Mouse (Mus musculus) sigmoid colon, adult 10 weeks (tissue): ENCODE data around the gene Bahd1. TPM values are rescaled to one million over a fixed set of nuclear protein-coding genes. Genes with fewer than 3 reads are reported as not detected.

Experiments
- polyA plus RNA-seq: library from polyadenylated mRNA; stranded (reverse); fragments of 350-450 nt; fragmentation: Illumina TruSeq; extraction: RNeasy Lipid Tissue Mini Kit (QIAGEN cat#74804); gene quantifications from one replicate; pipeline ENCODE4 v1.2.3, GENCODE M21; 2014; ENCODE audit warnings: low read depth, low replicate concordance

The Bahd1 gene
- 4.7 TPM for polyA plus RNA-seq

GRCm38 (mm10) chr2:118899981-118900825 lies at the start of gene Bahd1:
TSS of gene Bahd1 (plus strand) at chr2:118900377.

GRCm38 (mm10) chr2:118861454-118862339 lies 38.5 kb upstream of the Bahd1 start, which contains the start of gene Ivd:
TSS of gene Ivd (plus strand) at chr2:118861954.

GRCm38 (mm10) chr2:118926361-118926997 lies 26.3 kb downstream of the Bahd1 start, which contains the start of gene Chst14:
TSS of gene Chst14 (plus strand) at chr2:118926496.

Other genes starting within 250 kb of the Bahd1 start
- gene Pak6, start 237.1 kb upstream of the Bahd1 start, polyA plus RNA-seq, result 0.25 TPM
- gene Ankrd63, start 196.4 kb upstream of the Bahd1 start, polyA plus RNA-seq, result 0.32 TPM
- 1.4 TPM for gene Plcb2, start 171.9 kb upstream of the Bahd1 start, polyA plus RNA-seq
- 28.4 TPM for gene Inafm2, start 154.6 kb upstream of the Bahd1 start, polyA plus RNA-seq
- gene Ccdc9b, start 137.7 kb upstream of the Bahd1 start, polyA plus RNA-seq, result 3.6 TPM
- gene Phgr1, start 127.6 kb upstream of the Bahd1 start, polyA plus RNA-seq, result 45.6 TPM
- gene Disp2, start 120.7 kb upstream of the Bahd1 start, polyA plus RNA-seq, result 2.0 TPM
- gene Knstrn, start 86.4 kb upstream of the Bahd1 start, polyA plus RNA-seq, result 8.6 TPM
- gene Ivd, start 38.4 kb upstream of the Bahd1 start, polyA plus RNA-seq, result 18.0 TPM
- gene Chst14, start 26.1 kb downstream of the Bahd1 start, polyA plus RNA-seq, result 1.2 TPM
- gene Ccdc32, start 129.0 kb downstream of the Bahd1 start, polyA plus RNA-seq, result 36.6 TPM
- gene Rpusd2, start 134.4 kb downstream of the Bahd1 start, polyA plus RNA-seq, result 4.1 TPM
- gene Knl1, start 146.7 kb downstream of the Bahd1 start, polyA plus RNA-seq, result 9.7 TPM
- 8.2 TPM for gene Rad51, start 212.4 kb downstream of the Bahd1 start, polyA plus RNA-seq